Mouse (Mus musculus) CH12.LX (cell line): ENCODE results near the gene Hoxd4. TPM values are rescaled to one million over a fixed set of nuclear protein-coding genes. Genes with fewer than 3 reads are reported as not detected.

Experiments
- DNase-seq: peaks from one replicate; pipeline ENCODE4 v3.0.0-alpha.2; 2013; ENCODE audit errors: extremely low read depth
- H3K27ac ChIP-seq: 2 replicates; pipeline ENCODE4 v1.5.1; 2012; ENCODE audit warnings: low read depth, mild to moderate bottlenecking, control low read depth, moderate library complexity; ENCODE audit not compliant: insufficient read depth
- H3K27me3 ChIP-seq: replicated peaks from 2 replicates; pipeline ENCODE3; 2012; ENCODE audit warnings: inconsistent platforms
- H3K36me3 ChIP-seq, 2 experiments: replicated peaks in 1 of 2; 2 replicates each; pipeline versions ENCODE3 to v1.6.1; 2012; ENCODE audit warnings: inconsistent platforms in 1 of 2, low read length in 1 of 2, mild to moderate bottlenecking in 1 of 2, mixed read lengths in 1 of 2, moderate library complexity in 1 of 2; ENCODE audit not compliant: control insufficient read depth in 1 of 2, insufficient read depth in 1 of 2
- H3K4me1 ChIP-seq, 2 experiments: 2 replicates each; pipeline ENCODE4 v1.6.1; 2012; ENCODE audit warnings: inconsistent platforms in 1 of 2, moderate library complexity in 1 of 2; ENCODE audit not compliant: insufficient read depth in 2 of 2, control insufficient read depth in 1 of 2
- H3K4me2 ChIP-seq: 2 replicates; pipeline ENCODE4 v1.6.1; 2012; ENCODE audit warnings: low read depth, mild to moderate bottlenecking, control low read depth; ENCODE audit not compliant: poor library complexity, insufficient read depth, severe bottlenecking
- H3K4me3 ChIP-seq, 3 experiments: fragments of 150-350 bp in 1 of 3; sonication (generic) in 1 of 3; replicated peaks in 1 of 3; 2 replicates each; pipeline versions ENCODE3 to v1.5.1; 2011 to 2012; ENCODE audit warnings: low read depth in 2 of 3, low read length in 2 of 3, mild to moderate bottlenecking in 2 of 3, moderate library complexity in 2 of 3, control low read depth in 1 of 3, improper control_type of control experiment in 1 of 3, inconsistent platforms in 1 of 3, mixed read lengths in 1 of 3; ENCODE audit not compliant: poor library complexity in 1 of 3
- H3K79me2 ChIP-seq: replicated peaks from 2 replicates; pipeline ENCODE4 v1.6.1; 2012; ENCODE audit warnings: mild to moderate bottlenecking, moderate library complexity; ENCODE audit not compliant: control insufficient read depth, poor library complexity, insufficient read depth, severe bottlenecking; ENCODE audit errors: extremely low read depth
- H3K9ac ChIP-seq: 2 replicates; pipeline ENCODE4 v1.6.1; 2012; ENCODE audit warnings: low read depth, mild to moderate bottlenecking, control low read depth, moderate library complexity; ENCODE audit not compliant: insufficient read depth
- H3K9me3 ChIP-seq: replicated peaks from 2 replicates; pipeline ENCODE3; 2012; ENCODE audit warnings: low read length, inconsistent platforms, mixed read lengths
- CHD1 ChIP-seq: IDR thresholded peaks from 2 replicates; pipeline ENCODE4 v1.6.1; 2012; ENCODE audit warnings: low read depth, low read length, improper control_type of control experiment, inconsistent platforms
- HCFC1 ChIP-seq: IDR thresholded peaks from 2 replicates; pipeline ENCODE4 v1.6.1; 2012; ENCODE audit warnings: low read depth, mild to moderate bottlenecking, inconsistent platforms, low read length, improper control_type of control experiment
- MXI1 ChIP-seq: IDR thresholded peaks from 2 replicates; pipeline ENCODE4 v1.6.1; 2011; ENCODE audit warnings: mild to moderate bottlenecking, low read depth, low read length, improper control_type of control experiment
- USF1 ChIP-seq: IDR thresholded peaks from 2 replicates; pipeline ENCODE4 v1.6.1; 2014; ENCODE audit warnings: low read depth, mild to moderate bottlenecking, inconsistent platforms, low read length, improper control_type of control experiment
- ZNF384 ChIP-seq: IDR thresholded peaks from 2 replicates; pipeline ENCODE4 v1.6.1; 2012; ENCODE audit warnings: low read depth, low read length, improper control_type of control experiment, inconsistent platforms
- dilution Hi-C: fragments of 300-500 bp; cut with MboI; formaldehyde crosslinking; loops from 2 replicates; pipeline ENCODE4 v1.14.3; 2020; ENCODE audit warnings: low sequenced_read_pairs; ENCODE audit not compliant: extremely low pct_unique_long_range_greater_than_20kb, extremely low pct_ligation_motif_present
- in situ Hi-C: fragments of 300-500 bp; cut with MboI; formaldehyde crosslinking; loops from 3 replicates; pipeline ENCODE4 v1.14.3; 2019; ENCODE audit warnings: low sequenced_read_pairs, low pct_ligation_motif_present, low pct_unique_long_range_greater_than_20kb, mixed read lengths
- polyA plus RNA-seq: library from polyadenylated mRNA; unstranded; fragments of >175 nt; gene quantifications from 2 replicates; pipeline ENCODE4 v1.2.1, GENCODE M21; 2012; ENCODE audit warnings: low read depth; ENCODE audit not compliant: insufficient read length
- total RNA-seq, 2 experiments: library from RNA; depleted of rRNA; stranded (reverse); fragments of 300-350 nt in 1 of 2; fragments of >200 nt in 1 of 2; gene quantifications; 2 replicates each; pipeline ENCODE4 v1.2.3; 2012 to 2014

Hoxd4 gene
- total and polyA plus RNA-seq, 3 experiments, result 6.0 to 9.8 (median 6.3) TPM

GRCm38 (mm10) chr2:74725171-74725570, 13.4 kb downstream of the Hoxd4 start:
- H3K9me3 ChIP-seq, result peaks cover 6% of the 10 kb centered on the region
- TF ChIP-seq MXI1 (no peak), ZNF384 (no peak)
- peaks cover 10 to 55% of the 10 kb centered on the region in 2 experiments for H3K4me1 ChIP-seq
- peaks cover 28 to 32% of the 10 kb centered on the region in 2 experiments for H3K36me3 ChIP-seq
- peak overlapping the region; percentile 61 to 96 (median 66) for H3K4me3 ChIP-seq
- peak overlapping the region; percentile 71 for H3K9ac ChIP-seq
- dilution Hi-C loops (no loop called here), in situ Hi-C loops (loop anchor here (10.0 kb wide), 1 partner anchor 330 kb away; no protein-coding TSS in a partner anchor)
- peak overlapping the region; percentile 56; the same call in 1 of the 2 replicates for H3K27ac ChIP-seq
- no peak for DNase-seq
- peak overlapping the region; percentile 86; the same call in 1 of the 2 replicates for H3K4me2 ChIP-seq
- H3K79me2 ChIP-seq, result peaks cover 60% of the 10 kb centered on the region
- no peaks in the 10 kb centered on the region for H3K27me3 ChIP-seq

GRCm38 (mm10) chr2:74726551-74726950, 14.8 kb downstream of the Hoxd4 start, which contains the start of gene Gm28230:
Gene Gm28230 (plus strand): TSS chr2:74726728.
- dilution Hi-C loops, result no loop called here
- Histone ChIP-seq H3K9me3 (peaks cover 6% of the 10 kb centered on the region), H3K27me3 (no peaks in the 10 kb centered on the region), H3K36me3 (peaks cover 28 to 32% of the 10 kb centered on the region in 2 experiments), H3K79me2 (peaks cover 65% of the 10 kb centered on the region), H3K4me2 (peak within 1 kb of the TSS; percentile 86), H3K9ac (peak within 1 kb of the TSS; percentile 71), H3K4me1 (peaks cover 4 to 55% of the 10 kb centered on the region in 2 experiments; a peak in 2 of 4 replicates), H3K27ac (no peak within 1 kb of the TSS), H3K4me3 (peak within 1 kb of the TSS; percentile 5 to 66 (median 8))
- in situ Hi-C loops, result loop anchor here (10.0 kb wide), 1 partner anchor 328 kb away; no protein-coding TSS in a partner anchor
- no peak for DNase-seq
- no peak for TF ChIP-seq HCFC1

GRCm38 (mm10) chr2:74726973-74727639, 15.4 kb downstream of the Hoxd4 start:
- TF ChIP-seq HCFC1, result no peak
- TF ChIP-seq CHD1, result no peak
- peak; percentile 39 for TF ChIP-seq USF1
- H3K9me3 ChIP-seq, result peaks cover 6% of the 10 kb centered on the region
- no peaks in the 10 kb centered on the region for H3K27me3 ChIP-seq
- dilution Hi-C loops, result no loop called here
- peaks cover 4 to 55% of the 10 kb centered on the region in 2 experiments; a peak in 2 of 4 replicates for H3K4me1 ChIP-seq
- in situ Hi-C loops, result loop anchor here (10.0 kb wide), 1 partner anchor 328 kb away; no protein-coding TSS in a partner anchor
- H3K4me2 ChIP-seq, result no peak overlapping the region
- H3K27ac ChIP-seq, result no peak overlapping the region
- H3K79me2 ChIP-seq, result peaks cover 67% of the 10 kb centered on the region
- H3K9ac ChIP-seq, result no peak overlapping the region
- H3K36me3 ChIP-seq, result peaks cover 28 to 32% of the 10 kb centered on the region in 2 experiments
- DNase-seq, result no peak
- H3K4me3 ChIP-seq, result no peak overlapping the region
